Mouse (Mus musculus): Measurements from ENCODE around the gene Zfp87. TPM values are rescaled to one million over a fixed set of nuclear protein-coding genes. Genes with fewer than 3 reads are reported as not detected.

Zfp87 gene
- total RNA-seq (2021): 10 to 100 TPM; 10.1 to 10.8 TPM

GRCm38 (mm10) chr13:67525753-67526410, at the start of gene Zfp87, which contains the start of gene Gm26965:
Gene Zfp87 (minus strand): TSS chr13:67526177.
Gene Gm26965 (minus strand): TSS chr13:67526151.
- peak; percentile 92 for DNase-seq

- no peak for DNase-seq
These were observed 46.7 kb upstream of the Zfp87 start for GRCm38 (mm10) chr13:67572591-67573189.

GRCm38 (mm10) chr13:67553730-67554129, 27.8 kb upstream of the Zfp87 start, which contains the start of gene Zfp748:
Gene Zfp748 (minus strand): TSS chr13:67553830.
- no peak for DNase-seq

- peak; percentile 77 for DNase-seq
These were observed 26.7 kb upstream of the Zfp87 start for GRCm38 (mm10) chr13:67552505-67553346.

- DNase-seq: no peak
These were observed 20.0 kb upstream of the Zfp87 start for GRCm38 (mm10) chr13:67545941-67546340.

GRCm38 (mm10) chr13:67527049-67527730, 1.2 kb upstream of the Zfp87 start:
- no peak for DNase-seq

- no peak for DNase-seq
These were observed 25.1 kb downstream of the Zfp87 start for GRCm38 (mm10) chr13:67500908-67501307.

GRCm38 (mm10) chr13:67500084-67500719, 25.8 kb downstream of the Zfp87 start, which contains the start of gene Zfp58:
Gene Zfp58 (minus strand): TSS chr13:67500555.
- DNase-seq: peak; percentile 80

GRCm38 (mm10) chr13:67495631-67496030, 30.3 kb downstream of the Zfp87 start:
- no peak for DNase-seq

GRCm38 (mm10) chr13:67484424-67484811, 41.6 kb downstream of the Zfp87 start:
- no peak for DNase-seq

GRCm38 (mm10) chr13:67483625-67484423, 42.2 kb downstream of the Zfp87 start, which contains the start of gene Zfp874b:
Gene Zfp874b (minus strand): TSS chr13:67484258.
- DNase-seq: peak; percentile 83

- DNase-seq: no peak
These were observed 44.4 kb downstream of the Zfp87 start for GRCm38 (mm10) chr13:67481528-67481927.

GRCm38 (mm10) chr13:67469274-67469673, 56.7 kb downstream of the Zfp87 start:
- no peak for DNase-seq

Other genes starting within 250 kb of the Zfp87 start
- 1 to 10 TPM; 2.5 to 3.2 TPM for gene Zfp458, start 247.7 kb downstream of the Zfp87 start, total RNA-seq (2021)
- 1 to 10 TPM; 2.7 to 3.7 TPM for gene Zfp457, start 219.7 kb downstream of the Zfp87 start, total RNA-seq (2021)
- 1 to 10 TPM; 2.4 to 2.6 TPM for gene Zfp595, start 193.6 kb downstream of the Zfp87 start, total RNA-seq (2021)
- 1 to 10 TPM in 1 of 2 experiments, not detected in 1; 2.3 TPM for gene Gm28044, start 165.6 kb downstream of the Zfp87 start, total RNA-seq (2021)
- 1 to 10 TPM; 1.2 to 1.3 TPM for gene Zfp953, start 165.6 kb downstream of the Zfp87 start, total RNA-seq (2021)
- 1 to 10 TPM in 1 of 2 experiments, under 1 TPM in 1; 0.47 to 1.2 TPM for gene Gm28041, start 150.4 kb downstream of the Zfp87 start, total RNA-seq (2021)
- 1 to 10 TPM in 1 of 2 experiments, under 1 TPM in 1; 0.81 to 1.2 TPM for gene Zfp456, start 150.4 kb downstream of the Zfp87 start, total RNA-seq (2021)
- gene Zfp429, start 126.4 kb downstream of the Zfp87 start, total RNA-seq (2021): 1 to 10 TPM; 2.2 to 3.5 TPM
- under 1 TPM in 1 of 2 experiments, not detected in 1; 0.38 TPM for gene Zfp459, start 104.8 kb downstream of the Zfp87 start, total RNA-seq (2021)
- 1 to 10 TPM; 2.4 to 2.7 TPM for gene Zfp874a, start 74.6 kb downstream of the Zfp87 start, total RNA-seq (2021)
- 1 to 10 TPM; 4.8 to 6.3 TPM for gene Zfp874b, start 41.9 kb downstream of the Zfp87 start, total RNA-seq (2021)
- gene Zfp58, start 25.6 kb downstream of the Zfp87 start, total RNA-seq (2021): 1 to 10 TPM; 4.3 to 4.8 TPM
- gene Gm26965, start within 50 bp of the Zfp87 start, total RNA-seq (2021): not detected
- gene Zfp748, start 27.7 kb upstream of the Zfp87 start, total RNA-seq (2021): 1 to 10 TPM; 5.3 to 5.6 TPM
- gene Zfp729b, start 83.5 kb upstream of the Zfp87 start, total RNA-seq (2021): 1 to 10 TPM; 4.1 to 4.7 TPM
- 1 to 10 TPM in 1 of 2 experiments, under 1 TPM in 1; 0.72 to 1.9 TPM for gene Gm49345, start 111.6 kb upstream of the Zfp87 start, total RNA-seq (2021)
- 1 to 10 TPM; 3.7 to 3.8 TPM for gene Zfp729a, start 111.6 kb upstream of the Zfp87 start, total RNA-seq (2021)
- 1 to 10 TPM; 7.5 to 8.2 TPM for gene Zfp738, start 160.9 kb upstream of the Zfp87 start, total RNA-seq (2021)
- gene Zfp65, start 203.0 kb upstream of the Zfp87 start, total RNA-seq (2021): 1 to 10 TPM; 6.1 to 6.4 TPM
- gene Zfp85, start 229.1 kb upstream of the Zfp87 start, total RNA-seq (2021): 1 to 10 TPM; 2.5 to 2.8 TPM